Mouse (Mus musculus) testis, postnatal 10 days (tissue): Measurements from ENCODE around the gene Prkn.

Experiments
- DNase-seq: peaks from one replicate; pipeline ENCODE4 v3.0.0; 2021; ENCODE audit warnings: low spot score

Gene Prkn

DNA sequence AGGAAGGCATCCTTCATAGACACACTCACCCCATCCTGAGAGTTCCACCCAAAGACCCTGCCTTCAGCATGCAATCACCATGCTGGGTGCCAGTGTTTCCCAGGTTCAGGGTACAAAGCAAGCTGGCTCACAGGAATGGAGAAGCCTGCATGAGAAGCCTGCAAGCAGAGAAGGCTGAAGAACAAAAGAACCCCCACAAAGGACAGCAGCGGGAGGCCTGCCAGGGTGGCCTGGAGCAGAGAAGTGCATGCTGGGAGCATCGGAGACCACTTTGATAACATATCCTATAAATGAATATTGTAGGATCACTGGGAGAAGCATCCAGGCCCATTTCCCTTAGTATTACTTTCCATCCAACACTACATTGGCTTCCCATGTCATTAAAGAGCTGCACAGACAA is 692.6 kb downstream of the Prkn start:
- DNase-seq: no peak

DNA sequence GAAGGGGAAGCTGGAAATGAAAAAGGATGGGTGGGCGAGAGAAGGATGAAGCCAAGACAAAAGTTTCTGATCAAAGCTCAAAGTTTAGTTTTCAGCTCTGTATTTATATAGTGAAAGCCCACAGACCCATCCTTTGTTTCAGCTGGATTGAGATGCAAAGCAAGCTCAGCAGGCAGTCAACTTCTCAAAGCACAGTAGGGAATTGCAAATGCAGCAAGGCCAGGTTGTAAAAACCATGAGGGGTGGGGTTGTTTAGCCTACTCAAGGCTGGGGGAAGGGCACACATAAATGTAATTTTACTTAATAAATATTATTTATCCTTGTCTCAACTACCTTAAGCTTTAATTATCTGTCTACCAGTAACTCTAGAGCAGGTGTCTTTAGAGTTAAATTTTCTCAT is 693.7 kb downstream of the Prkn start:
- no peak for DNase-seq

- DNase-seq: no peak
Observed at GRCm38 (mm10) chr17:11538826-11539225, 698.6 kb downstream of the Prkn start.

DNA sequence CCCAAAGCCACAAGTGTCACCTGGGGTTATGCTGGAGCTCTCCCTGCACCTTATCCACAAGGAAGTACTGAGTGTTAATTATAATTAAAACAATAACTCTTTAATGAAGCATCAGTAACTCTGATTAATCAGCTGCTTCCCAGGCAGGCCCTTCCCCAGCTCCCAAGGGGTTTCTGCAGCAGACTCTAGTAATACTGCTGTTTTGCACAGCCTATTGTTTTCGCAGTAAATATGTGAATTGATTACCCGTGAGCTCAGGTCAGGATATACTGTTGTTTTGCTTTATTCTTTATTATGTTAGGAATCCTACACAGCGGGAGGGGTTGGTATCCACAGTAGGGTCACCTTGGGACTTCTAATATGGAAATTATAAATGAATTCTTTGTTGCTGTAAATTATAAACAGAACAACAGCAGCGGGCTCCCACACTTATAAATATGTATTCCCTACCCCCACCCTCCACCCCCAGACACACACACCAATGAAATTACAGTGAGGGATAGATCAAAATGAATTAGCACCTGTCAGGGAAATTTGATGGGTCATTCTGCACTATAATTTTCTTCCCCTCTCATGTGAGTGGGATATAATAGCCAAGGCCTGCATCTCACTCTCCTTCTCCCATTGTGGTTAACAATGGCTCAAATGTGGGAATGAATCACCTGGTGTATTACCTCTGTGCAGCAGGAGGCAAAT is 701.9 kb downstream of the Prkn start:
- DNase-seq: no peak

GRCm38 (mm10) chr17:11550562-11550961 is 710.4 kb downstream of the Prkn start:
- no peak for DNase-seq

DNA sequence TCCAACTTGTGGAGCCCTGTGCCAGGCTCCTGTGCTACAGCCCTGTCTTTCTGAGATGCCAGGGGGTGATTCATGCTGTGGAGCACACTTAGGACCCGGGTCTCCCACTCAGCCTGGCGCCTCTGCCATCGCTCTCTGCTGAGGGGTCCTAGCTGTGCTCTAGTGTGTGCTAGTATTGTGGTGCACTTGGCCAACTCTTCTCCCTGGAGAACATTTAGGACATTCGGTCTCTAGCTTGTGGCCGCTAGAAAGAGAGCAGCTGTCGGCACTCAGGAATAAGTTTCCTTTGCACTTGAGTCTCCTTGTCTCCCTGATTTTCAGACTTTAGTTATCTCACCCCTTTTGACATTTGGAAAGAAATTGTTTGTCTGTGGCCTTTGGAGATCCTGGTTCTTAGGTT is 725.5 kb downstream of the Prkn start:
- no peak for DNase-seq

DNA sequence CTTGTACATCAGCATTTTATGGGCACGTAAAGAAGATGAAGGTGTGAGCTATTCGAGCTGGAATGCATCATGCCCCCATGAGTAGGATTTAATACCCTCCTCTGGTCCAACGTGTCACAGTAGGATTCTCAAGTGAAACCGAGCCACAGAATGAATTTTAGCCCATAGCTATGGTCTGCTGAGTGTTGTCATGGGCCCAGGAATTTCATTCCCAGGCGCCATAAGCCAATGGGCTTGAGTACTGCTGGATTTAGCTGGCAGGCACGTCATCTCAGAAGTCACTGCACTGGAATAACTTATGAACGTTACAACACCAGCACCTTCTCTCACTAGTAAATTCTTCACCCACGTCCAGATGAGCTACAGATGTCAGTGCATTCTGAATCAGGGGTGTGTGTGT is 730.2 kb downstream of the Prkn start:
- DNase-seq: no peak

DNA sequence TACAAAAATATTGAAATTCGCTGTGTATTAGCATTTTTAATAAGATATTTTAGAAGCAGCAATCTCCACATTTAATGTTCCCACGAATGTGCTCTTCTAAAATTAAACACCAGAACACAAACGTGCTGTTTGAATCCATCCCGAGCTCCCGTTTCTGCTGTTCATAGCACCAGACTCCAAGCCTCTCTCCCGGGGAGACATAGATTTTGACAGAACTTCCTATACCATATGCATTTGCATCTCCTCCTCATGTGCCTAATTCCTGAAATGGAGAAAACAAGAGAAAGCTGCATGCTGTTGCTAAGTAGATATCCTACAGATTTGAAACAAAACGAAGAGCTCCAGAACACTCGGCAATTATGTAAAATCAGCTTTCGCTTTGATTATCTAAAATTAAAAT is 733.5 kb downstream of the Prkn start:
- DNase-seq: no peak

DNA sequence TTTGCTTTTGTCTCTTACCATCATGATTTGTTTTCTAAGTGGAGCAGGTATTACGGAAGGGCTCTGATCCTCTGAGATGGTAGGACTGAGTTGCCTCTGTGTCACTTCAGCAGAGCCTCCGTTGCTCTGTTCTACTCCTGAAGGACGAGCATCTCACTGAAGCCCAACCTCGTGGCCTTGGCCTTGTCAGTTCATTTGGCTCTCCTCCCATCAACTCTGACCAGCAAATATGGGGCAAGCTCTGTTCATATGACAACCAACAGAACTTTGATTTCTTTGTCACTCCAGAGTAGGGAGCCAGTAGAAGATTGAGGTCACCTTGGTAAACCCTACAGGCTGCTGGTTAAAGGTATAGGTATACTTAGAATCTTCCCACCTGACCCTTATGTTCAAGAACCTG is 745.3 kb downstream of the Prkn start:
- no peak for DNase-seq

DNA sequence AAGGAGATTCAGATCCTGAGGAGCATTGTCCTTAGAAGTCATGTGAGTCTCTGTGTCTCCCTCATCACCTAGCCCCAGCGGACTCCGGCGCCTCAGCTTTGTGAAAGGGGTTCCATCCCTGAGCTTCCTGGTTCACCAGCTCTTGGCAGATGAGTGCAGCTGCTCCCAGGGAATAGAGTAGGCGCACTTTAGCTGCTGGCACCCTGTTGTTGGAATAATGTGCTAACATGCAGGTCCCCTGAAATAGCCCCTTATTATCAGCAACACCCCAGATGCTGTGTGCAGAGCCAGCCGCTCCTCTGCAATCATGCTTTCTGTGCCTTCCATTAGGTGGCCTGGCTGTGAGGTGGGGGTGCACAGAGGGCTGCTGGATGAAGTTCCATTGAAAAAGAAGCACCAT is 767.7 kb downstream of the Prkn start:
- no peak for DNase-seq

GRCm38 (mm10) chr17:11611459-11611858 is 771.3 kb downstream of the Prkn start:
- DNase-seq: peak; percentile 75

DNA sequence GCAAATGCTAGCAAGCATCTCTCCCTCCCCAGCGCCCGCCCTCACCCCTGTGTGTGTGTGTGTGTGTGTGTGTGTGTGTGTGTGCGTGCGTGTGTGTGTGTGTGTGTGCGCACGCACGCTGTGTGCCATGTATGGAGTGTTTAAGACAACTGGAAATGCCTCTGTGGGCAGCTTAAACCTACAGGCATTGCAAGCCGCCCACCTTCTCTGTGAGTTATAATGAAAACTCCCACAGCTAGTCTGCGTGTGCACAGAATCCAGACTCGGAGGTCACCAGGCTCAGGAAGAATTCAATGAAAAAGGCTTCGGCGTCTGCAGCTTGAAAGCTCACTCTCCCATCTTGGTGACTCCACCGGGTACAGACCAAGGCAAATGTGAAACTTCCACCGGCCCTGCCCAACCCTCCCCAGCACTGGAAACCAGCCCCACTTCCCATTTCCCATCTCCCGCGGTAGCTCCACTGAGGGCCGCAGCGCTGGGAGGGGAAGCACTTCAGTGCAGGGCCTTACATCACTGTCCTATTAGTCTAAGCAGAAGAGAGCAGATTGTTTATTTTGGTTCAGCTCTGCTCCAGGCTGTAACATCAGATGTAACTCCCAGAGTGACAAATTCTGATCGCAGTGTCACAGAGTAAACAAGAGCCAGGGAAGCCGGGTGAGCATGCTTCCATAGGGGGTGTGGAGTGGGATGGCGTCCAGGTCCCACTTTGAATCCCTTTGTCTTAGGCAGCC is 772.8 kb downstream of the Prkn start:
- DNase-seq: no peak

DNA sequence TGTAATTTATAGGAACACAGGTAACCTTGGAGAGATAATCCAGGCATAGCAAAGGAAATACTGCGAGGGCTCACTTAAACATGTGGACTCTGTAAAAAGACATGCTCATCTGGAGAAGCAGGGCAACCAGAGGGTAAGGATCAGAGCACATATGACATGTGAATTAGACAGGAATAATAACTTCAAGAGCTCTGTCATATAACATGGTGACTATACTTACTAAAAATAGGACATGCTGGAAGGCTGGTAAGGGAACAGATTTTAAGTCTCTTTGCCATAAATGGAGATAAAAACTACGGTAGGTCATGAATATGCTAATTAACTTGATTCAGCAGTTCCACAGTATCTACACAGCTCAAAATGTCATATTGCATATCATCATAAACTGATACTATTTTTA is 777.4 kb downstream of the Prkn start:
- no peak for DNase-seq

- no peak for DNase-seq
Observed at GRCm38 (mm10) chr17:11618886-11619590, 778.9 kb downstream of the Prkn start.

- no peak for DNase-seq
Observed at GRCm38 (mm10) chr17:11620770-11621169, 780.6 kb downstream of the Prkn start.

GRCm38 (mm10) chr17:11621492-11621891 is 781.3 kb downstream of the Prkn start:
- no peak for DNase-seq

GRCm38 (mm10) chr17:11626306-11626705 is 786.1 kb downstream of the Prkn start:
- DNase-seq: no peak

DNA sequence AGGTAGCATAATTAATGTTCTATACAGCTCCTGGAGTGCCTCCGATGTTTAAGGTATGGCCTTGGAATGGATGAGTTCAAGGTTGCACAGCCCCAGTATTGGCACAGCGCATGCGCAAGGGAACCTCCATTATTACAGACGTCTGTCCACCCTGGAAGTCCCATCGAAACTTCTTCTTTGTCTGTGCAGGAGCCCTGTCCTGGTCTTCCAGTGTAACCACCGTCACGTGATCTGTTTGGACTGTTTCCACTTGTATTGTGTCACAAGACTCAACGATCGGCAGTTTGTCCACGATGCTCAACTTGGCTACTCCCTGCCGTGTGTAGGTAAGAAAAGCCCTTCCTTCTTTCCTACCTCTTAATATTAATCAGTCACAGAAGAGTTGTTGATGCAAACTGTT is 794.9 kb downstream of the Prkn start:
- no peak for DNase-seq

DNA sequence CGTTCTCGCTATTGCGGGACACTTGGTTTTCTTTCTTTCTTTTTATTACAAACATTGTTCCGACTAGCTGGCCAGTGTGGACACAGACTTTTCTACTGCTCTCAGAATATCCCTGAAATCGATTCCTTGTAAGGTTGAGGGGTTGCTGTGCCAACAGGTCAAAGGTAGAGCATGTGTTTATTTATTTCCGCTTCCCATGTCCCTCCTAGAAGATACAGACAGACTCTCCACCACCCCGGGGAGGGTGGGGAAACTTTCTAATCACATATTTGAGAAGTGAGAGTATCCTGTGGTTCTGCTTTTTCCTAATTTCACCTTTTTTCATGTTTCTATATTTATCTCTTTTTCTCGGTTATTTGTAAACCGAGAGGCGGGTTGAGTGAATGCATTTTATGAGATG is 797.5 kb downstream of the Prkn start:
- no peak for DNase-seq

DNA sequence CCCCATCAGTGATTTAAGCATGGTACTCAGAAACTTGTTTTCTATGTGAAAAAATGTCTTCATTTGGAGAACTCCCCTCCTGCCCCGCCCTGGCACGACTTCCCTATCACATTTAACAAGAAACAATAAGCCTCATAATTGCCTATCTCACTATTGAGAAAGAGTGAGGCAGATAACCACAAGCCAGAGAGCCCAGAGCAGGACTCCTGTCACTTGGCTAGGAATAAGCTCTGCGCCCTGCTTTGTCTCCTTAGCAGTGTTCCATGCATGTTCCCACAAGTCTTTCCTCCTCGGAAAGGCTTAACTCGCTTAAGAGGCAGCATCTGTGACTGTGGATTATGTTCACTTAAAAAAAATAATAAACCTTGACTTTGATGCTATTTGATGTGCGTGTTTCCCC is 798.3 kb downstream of the Prkn start:
- no peak for DNase-seq

DNA sequence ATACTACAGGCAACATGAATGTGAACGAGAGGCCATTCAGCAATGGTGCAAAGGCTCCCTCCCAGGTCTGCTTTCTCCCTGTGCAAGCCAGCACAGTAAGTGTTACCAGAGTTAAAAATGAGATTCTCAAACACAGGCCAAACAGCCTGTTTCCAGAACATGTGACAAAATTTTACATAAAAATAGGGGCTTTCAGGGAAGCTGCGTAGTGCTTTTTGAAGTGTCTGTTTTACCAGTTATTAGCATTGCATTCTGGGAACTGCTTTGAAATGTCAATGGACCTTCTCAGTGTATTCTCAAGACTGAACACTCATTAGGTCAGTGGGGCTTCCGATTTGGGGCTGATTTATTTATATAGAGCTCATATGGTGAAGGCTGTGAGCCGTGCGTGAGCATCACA is 799.6 kb downstream of the Prkn start:
- no peak for DNase-seq

GRCm38 (mm10) chr17:11642328-11642727 is 802.1 kb downstream of the Prkn start:
- DNase-seq: no peak

- DNase-seq: no peak
Observed at GRCm38 (mm10) chr17:11644016-11644415, 803.8 kb downstream of the Prkn start.
